Mouse (Mus musculus) liver, embryonic 13.5 days (tissue): Measurements from ENCODE around the gene Ppfia3. TPM values are rescaled to one million over a fixed set of nuclear protein-coding genes. Genes with fewer than 3 reads are reported as not detected.

Source experiments
- ATAC-seq: fragments of 200-750 bp; cut with Nextera tagmentation; 2 replicates; pipeline ENCODE4 v1.8.0; 2017; ENCODE audit warnings: low read depth, mild to moderate bottlenecking, moderate number of reproducible peaks, moderate library complexity
- DNase-seq: peaks from one replicate; pipeline ENCODE4 v3.0.0; 2022
- H3K27ac ChIP-seq: fragments of 300-500 bp; sonication (generic); 2 replicates; pipeline ENCODE4 v1.5.1; 2015; ENCODE audit warnings: moderate library complexity, mild to moderate bottlenecking, inconsistent platforms
- H3K27me3 ChIP-seq: fragments of 300-500 bp; sonication (generic); 2 replicates; pipeline ENCODE4 v1.6.1; 2015; ENCODE audit warnings: mild to moderate bottlenecking, inconsistent platforms
- H3K36me3 ChIP-seq: fragments of 300-500 bp; sonication (generic); 2 replicates; pipeline ENCODE4 v1.6.1; 2015; ENCODE audit warnings: mild to moderate bottlenecking, inconsistent platforms
- H3K4me1 ChIP-seq: fragments of 300-500 bp; sonication (generic); replicated peaks from 2 replicates; pipeline ENCODE4 v1.6.1; 2015; ENCODE audit warnings: inconsistent platforms
- H3K4me2 ChIP-seq: fragments of 300-500 bp; sonication (generic); 2 replicates; pipeline ENCODE4 v1.6.1; 2015; ENCODE audit warnings: inconsistent platforms, mild to moderate bottlenecking, moderate library complexity
- H3K4me3 ChIP-seq: fragments of 300-500 bp; sonication (generic); replicated peaks from 2 replicates; pipeline ENCODE4 v1.5.1; 2015; ENCODE audit warnings: mild to moderate bottlenecking, inconsistent platforms
- H3K9ac ChIP-seq: fragments of 300-500 bp; sonication (generic); 2 replicates; pipeline ENCODE4 v1.6.1; 2015; ENCODE audit warnings: mild to moderate bottlenecking, inconsistent platforms
- H3K9me3 ChIP-seq: fragments of 300-500 bp; sonication (generic); replicated peaks from 2 replicates; pipeline ENCODE4 v1.6.1; 2016; ENCODE audit warnings: inconsistent platforms
- WGBS: fragments of 180-500 bp; shearing (Covaris S2); methylation state at CpG from one replicate; pipeline ENCODE4 v1.1.7; 2015; ENCODE audit not compliant: insufficient replicate concordance; 5-methylcytosine and 5-hydroxymethylcytosine counted together
- polyA plus RNA-seq: library from polyadenylated mRNA; unstranded; fragments of >200 nt; fragmentation: Nextera tagmentation; extraction: Ambion mirVana; gene quantifications from 2 replicates; pipeline ENCODE4 v1.2.1, GENCODE M21; 2015

The Ppfia3 gene
- polyA plus RNA-seq, 1 experiment from 2014 or later: 0.25 TPM

DNA sequence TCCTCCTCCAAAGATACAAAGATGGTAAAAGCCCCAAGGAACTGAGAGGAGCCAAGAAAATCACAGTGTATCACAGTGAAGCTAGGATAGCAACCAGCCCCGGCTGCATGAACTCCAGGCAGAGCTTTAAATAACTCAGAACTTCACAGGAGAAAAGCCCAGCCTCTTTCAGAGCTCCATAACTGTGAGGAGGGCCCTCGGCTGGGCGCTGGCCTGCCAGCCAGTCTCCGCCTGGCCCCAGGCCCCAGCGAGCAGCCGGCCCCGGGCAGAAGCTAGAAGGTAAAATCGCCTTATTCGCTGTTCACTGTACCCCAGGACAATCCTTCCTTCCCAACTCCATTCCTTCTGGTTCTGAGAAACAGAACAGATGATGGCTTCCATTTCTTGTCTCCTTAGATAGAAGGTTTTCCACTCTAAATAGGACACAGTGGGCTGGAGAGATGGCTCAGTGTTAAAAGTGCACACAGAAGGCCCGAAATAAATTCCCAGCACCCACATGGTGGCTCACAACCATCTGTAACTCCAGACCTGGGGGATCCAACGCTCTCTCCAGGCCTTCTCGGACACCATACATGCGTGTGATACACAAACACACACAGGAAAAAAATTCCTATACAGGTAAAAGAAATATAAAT, 37.9 kb downstream of the Ppfia3 start:
- no peak overlapping the region for H3K27ac ChIP-seq
- H3K4me3 ChIP-seq: no peak overlapping the region
- H3K4me1 ChIP-seq: peaks cover 15% of the 10 kb centered on the region
- no peaks in the 10 kb centered on the region for H3K36me3 ChIP-seq
- DNase-seq (no peak), ATAC-seq (no peak)
- H3K27me3 ChIP-seq: peaks cover 23% of the 10 kb centered on the region
- WGBS: 65% methylated on average over 13 of the region's 13 CpGs
- no peak overlapping the region for H3K9ac ChIP-seq
- H3K9me3 ChIP-seq: no peaks in the 10 kb centered on the region
- no peak overlapping the region for H3K4me2 ChIP-seq

DNA sequence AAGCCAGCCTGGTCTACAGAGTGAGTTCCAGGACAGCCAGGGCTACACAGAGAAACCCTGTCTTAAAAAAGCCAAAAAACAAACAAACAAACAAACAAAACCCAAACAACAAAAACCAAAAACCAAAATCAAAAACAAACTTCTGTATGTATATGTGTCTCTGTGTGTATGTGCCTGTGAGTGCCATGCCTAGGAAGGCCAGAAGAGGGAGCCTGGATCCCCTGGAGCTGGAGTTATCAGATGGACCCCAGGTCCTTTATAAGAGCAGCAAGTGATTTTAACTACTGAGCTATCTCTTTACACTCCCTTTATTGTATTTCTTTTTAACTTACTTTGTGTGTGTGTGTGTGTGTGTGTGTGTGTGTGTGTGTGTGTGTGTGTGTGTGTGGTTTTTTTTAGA, 41.0 kb downstream of the Ppfia3 start:
- Histone ChIP-seq H3K9me3 (no peaks in the 10 kb centered on the region), H3K4me2 (no peak overlapping the region), H3K4me1 (no peaks in the 10 kb centered on the region), H3K27me3 (no peaks in the 10 kb centered on the region), H3K27ac (no peak overlapping the region), H3K4me3 (no peak overlapping the region), H3K9ac (no peak overlapping the region), H3K36me3 (no peaks in the 10 kb centered on the region)
- ATAC-seq: no peak
- DNase-seq: no peak

DNA sequence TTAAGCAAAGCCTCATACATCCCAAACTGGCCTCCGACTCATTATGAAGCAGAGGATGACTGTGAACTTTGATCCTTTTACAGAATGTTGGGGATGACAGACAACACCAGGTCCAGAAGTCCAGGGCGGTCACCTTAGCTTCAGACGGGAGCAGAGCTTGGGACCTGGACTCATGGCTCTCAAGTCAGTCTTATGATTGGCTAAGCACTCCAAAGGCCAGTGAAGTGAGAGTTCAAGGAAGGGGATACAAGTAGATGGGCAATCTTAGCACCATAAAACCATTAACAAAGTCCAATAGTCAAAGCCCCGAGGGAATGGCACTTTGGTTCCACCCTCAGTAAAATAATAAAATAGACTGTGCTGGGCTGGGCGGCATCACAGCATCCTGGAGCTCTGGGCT, 43.8 kb downstream of the Ppfia3 start:
- ATAC-seq: no peak
- Histone ChIP-seq H3K9ac (no peak overlapping the region), H3K27me3 (no peaks in the 10 kb centered on the region), H3K27ac (no peak overlapping the region), H3K4me2 (no peak overlapping the region), H3K4me1 (no peaks in the 10 kb centered on the region), H3K36me3 (no peaks in the 10 kb centered on the region), H3K4me3 (no peak overlapping the region), H3K9me3 (no peaks in the 10 kb centered on the region)
- DNase-seq: no peak
- 66% methylated on average over 5 of the region's 5 CpGs for WGBS

DNA sequence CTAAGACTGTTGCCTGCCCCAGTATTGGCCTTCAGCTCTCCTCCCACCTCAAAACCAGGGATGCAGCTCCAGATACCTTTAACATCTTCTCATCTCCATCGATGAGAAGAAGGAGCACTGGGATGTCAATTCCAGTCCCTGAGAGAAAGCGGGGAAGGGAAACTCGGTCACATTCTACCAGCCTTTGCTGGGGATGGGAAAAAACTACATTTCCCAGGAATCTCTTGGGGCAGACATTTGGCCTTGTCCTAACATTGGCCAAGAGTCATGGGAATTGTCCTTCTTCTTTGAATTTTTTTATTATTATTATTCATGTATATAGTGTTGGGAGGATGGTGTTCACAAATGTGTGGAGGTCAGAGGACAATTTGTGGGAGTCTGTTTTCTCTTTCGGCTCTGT, 44.6 kb downstream of the Ppfia3 start:
- ATAC-seq (no peak), DNase-seq (no peak)
- Histone ChIP-seq H3K4me3 (no peak overlapping the region), H3K27me3 (no peaks in the 10 kb centered on the region), H3K9ac (no peak overlapping the region), H3K27ac (no peak overlapping the region), H3K4me2 (no peak overlapping the region), H3K4me1 (no peaks in the 10 kb centered on the region), H3K9me3 (no peaks in the 10 kb centered on the region), H3K36me3 (no peaks in the 10 kb centered on the region)
- WGBS: 67% methylated on average over 4 of the region's 4 CpGs

DNA sequence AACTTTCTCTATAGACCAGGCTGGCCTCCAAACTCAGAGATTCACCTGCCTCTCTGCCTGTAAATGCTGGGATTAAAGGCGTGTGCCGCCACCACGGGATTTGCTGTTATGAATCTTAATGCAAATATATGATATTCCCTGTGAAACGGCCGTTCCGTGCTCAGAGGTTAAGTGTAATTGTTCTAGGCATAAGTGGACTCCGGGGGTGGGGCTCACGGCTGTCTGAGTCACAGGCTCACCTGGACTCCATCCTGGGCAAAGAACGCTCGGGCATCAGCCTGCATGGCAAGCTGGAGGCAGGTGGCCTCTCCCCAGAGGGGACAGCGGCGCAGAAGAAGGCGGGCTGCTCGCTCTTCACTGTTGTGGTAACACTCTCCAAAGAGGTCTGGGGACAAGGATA, 50.3 kb downstream of the Ppfia3 start:
- no peak overlapping the region for H3K27ac ChIP-seq
- WGBS: 84% methylated on average over 14 of the region's 14 CpGs
- H3K9ac ChIP-seq: no peak overlapping the region
- DNase-seq: no peak
- no peaks in the 10 kb centered on the region for H3K9me3 ChIP-seq
- H3K4me3 ChIP-seq: no peak overlapping the region
- no peaks in the 10 kb centered on the region for H3K27me3 ChIP-seq
- no peak overlapping the region for H3K4me2 ChIP-seq
- H3K36me3 ChIP-seq: no peaks in the 10 kb centered on the region
- 0 out of 2 replicates have a peak, but pooled peaks cover 2% of the 10 kb centered on the region for H3K4me1 ChIP-seq
- ATAC-seq: no peak

DNA sequence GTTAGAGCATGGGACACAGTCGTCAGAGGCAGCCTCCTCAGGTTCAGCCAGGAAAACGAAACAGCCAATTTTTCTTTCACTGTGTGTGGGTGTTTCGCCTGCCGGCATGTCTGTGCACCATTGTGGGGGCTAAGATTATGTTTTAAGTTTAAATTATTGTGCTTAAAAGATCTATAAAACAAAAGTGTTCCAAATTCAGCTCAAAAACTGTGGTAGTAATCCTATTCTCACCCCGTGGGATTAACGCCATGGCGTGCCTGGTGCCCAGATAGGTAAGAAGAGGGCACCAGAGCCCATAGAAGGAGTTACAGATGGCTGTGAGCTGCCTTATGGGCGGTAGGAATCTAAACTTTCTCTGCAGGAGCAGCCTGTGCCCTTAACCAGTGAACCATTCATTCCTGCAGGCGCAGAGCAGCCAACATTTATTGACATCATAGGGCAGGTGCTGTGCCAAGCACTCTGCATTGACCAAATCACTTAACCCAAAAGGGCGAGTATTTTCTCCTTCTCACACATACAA, 51.6 kb downstream of the Ppfia3 start:
- WGBS: 72% methylated on average over 10 of the region's 10 CpGs
- no peaks in the 10 kb centered on the region for H3K36me3 ChIP-seq

DNA sequence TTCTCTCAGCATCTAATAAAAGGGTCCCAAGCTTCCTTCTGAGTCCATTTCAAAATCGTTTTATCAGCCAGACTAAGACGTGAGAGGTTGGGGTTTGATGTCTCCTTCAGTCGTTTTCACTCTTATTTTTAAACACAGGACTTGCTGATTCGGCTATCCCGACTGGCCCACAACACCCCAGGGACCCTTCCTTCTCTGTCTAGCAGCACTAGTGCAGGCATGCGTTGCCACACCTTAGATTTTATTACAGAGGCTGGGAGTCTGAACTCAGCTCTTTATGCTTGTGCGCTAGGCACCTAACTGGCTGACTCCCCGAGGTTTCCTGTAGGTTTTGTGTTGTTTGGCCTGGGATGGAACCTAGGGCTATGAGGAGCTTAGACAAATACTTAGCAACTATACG, 53.3 kb downstream of the Ppfia3 start:
- 0 out of 2 replicates have a peak, but pooled peaks cover 2% of the 10 kb centered on the region for H3K4me1 ChIP-seq
- 48% methylated on average over 9 of the region's 9 CpGs for WGBS
- DNase-seq: no peak
- no peak for ATAC-seq
- H3K27ac ChIP-seq: no peak overlapping the region
- no peak overlapping the region for H3K4me3 ChIP-seq
- no peaks in the 10 kb centered on the region for H3K27me3 ChIP-seq
- H3K9ac ChIP-seq: no peak overlapping the region
- no peak overlapping the region for H3K4me2 ChIP-seq
- no peaks in the 10 kb centered on the region for H3K36me3 ChIP-seq
- H3K9me3 ChIP-seq: no peaks in the 10 kb centered on the region

More for the DNA sequence above, 51.6 kb downstream of the Ppfia3 start:
- no peak overlapping the region for H3K9ac ChIP-seq
- no peaks in the 10 kb centered on the region for H3K9me3 ChIP-seq
- no peak for DNase-seq
- no peak overlapping the region for H3K4me3 ChIP-seq
- H3K27me3 ChIP-seq: no peaks in the 10 kb centered on the region
- no peak overlapping the region for H3K27ac ChIP-seq
- H3K4me1 ChIP-seq: 0 out of 2 replicates have a peak, but pooled peaks cover 2% of the 10 kb centered on the region
- no peak for ATAC-seq
- no peak overlapping the region for H3K4me2 ChIP-seq

DNA sequence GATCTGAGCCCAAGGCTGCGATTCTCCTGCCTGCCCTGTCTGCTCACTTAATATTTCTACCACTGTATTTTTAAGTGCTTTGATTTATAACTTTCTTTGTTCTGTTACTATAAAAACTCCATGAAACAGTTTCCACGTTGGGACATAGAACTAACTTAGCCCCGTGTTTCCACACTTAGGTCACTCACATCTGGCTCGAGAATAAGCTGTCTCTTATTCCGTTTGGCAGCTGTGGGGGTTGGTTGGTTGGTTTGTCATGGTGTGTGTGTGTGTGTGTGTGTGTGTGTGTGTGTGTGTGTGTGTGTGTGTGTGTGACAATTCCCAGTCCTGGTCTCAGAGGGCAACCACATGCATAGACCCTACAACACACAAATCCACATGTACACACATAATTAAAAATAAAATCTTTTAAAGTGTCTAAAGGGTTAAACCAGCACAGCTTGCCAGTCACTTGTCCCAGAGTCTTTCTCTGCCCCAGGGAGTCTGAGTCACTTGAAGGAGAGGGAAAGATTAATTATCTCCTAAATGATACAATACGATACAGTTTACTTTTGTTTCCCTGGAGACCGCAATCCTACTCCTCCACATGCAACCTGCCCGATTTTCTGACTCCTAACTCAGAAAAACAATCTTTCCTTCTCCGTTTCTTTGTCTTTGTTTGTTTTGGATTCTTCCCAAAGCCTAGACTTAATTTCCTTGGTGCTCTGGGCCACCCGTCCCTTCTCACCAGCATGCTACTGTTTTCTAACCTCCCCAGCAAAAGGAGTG, 53.9 kb downstream of the Ppfia3 start:
- H3K27me3 ChIP-seq: no peaks in the 10 kb centered on the region
- H3K4me3 ChIP-seq: no peak overlapping the region
- no peaks in the 10 kb centered on the region for H3K9me3 ChIP-seq
- H3K4me2 ChIP-seq: no peak overlapping the region
- 0 out of 2 replicates have a peak, but pooled peaks cover 2% of the 10 kb centered on the region for H3K4me1 ChIP-seq
- no peak overlapping the region for H3K9ac ChIP-seq
- ATAC-seq: no peak
- WGBS: 49% methylated on average over 10 of the region's 10 CpGs
- DNase-seq: no peak
- no peaks in the 10 kb centered on the region for H3K36me3 ChIP-seq
- no peak overlapping the region for H3K27ac ChIP-seq

DNA sequence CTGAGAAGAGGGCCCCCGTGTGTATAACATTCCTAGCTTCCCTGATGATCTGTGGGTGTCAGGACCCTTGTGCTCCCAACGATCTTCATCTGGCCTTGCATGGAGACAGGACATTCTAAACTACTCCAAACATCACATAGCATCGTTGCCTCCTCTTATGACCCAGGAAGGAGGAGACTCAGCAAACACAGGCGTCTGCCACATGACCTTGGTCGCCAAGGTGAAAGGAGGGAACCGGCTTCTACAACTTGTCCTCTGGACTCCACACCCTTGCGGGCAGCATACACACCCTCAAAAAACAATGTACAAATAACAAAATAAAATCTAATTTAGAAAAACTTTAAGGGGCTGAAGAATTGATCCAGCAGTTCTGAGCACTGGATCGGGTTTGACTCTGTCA, 54.8 kb downstream of the Ppfia3 start:
- DNase-seq (no peak), ATAC-seq (no peak)
- Histone ChIP-seq H3K4me3 (no peak overlapping the region), H3K36me3 (no peaks in the 10 kb centered on the region), H3K27ac (no peak overlapping the region), H3K4me1 (0 out of 2 replicates have a peak, but pooled peaks cover 2% of the 10 kb centered on the region), H3K9ac (no peak overlapping the region), H3K9me3 (no peaks in the 10 kb centered on the region), H3K27me3 (no peaks in the 10 kb centered on the region), H3K4me2 (no peak overlapping the region)
- 42% methylated on average over 8 of the region's 8 CpGs for WGBS

DNA sequence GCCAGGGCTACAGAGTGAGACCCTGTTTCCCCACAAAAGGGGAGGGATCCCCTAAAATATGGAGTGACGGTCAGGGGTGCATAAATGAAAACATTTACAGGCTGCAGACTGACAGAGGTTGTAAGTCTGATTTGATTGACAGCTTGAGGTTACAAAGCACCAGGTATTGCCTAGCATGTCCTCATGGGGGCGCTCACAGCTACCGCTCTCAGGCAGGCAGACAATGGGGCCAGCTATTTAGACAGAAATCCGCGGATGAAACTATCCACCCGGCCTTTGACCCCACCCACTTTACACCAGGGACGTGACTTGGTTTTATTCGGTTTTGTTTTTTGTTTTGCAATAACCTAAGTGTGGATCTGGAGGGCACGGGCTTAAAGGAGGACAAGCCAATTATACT, 57.4 kb downstream of the Ppfia3 start:
- H3K36me3 ChIP-seq: no peaks in the 10 kb centered on the region
- H3K4me2 ChIP-seq: no peak overlapping the region
- H3K27ac ChIP-seq: no peak overlapping the region
- ATAC-seq (no peak), DNase-seq (no peak)
- H3K9ac ChIP-seq: no peak overlapping the region
- H3K4me3 ChIP-seq: no peak overlapping the region
- H3K9me3 ChIP-seq: no peaks in the 10 kb centered on the region
- peaks cover 7% of the 10 kb centered on the region; the same call in 1 of the 2 replicates for H3K4me1 ChIP-seq
- no peaks in the 10 kb centered on the region for H3K27me3 ChIP-seq
- 15% methylated on average over 9 of the region's 9 CpGs for WGBS

DNA sequence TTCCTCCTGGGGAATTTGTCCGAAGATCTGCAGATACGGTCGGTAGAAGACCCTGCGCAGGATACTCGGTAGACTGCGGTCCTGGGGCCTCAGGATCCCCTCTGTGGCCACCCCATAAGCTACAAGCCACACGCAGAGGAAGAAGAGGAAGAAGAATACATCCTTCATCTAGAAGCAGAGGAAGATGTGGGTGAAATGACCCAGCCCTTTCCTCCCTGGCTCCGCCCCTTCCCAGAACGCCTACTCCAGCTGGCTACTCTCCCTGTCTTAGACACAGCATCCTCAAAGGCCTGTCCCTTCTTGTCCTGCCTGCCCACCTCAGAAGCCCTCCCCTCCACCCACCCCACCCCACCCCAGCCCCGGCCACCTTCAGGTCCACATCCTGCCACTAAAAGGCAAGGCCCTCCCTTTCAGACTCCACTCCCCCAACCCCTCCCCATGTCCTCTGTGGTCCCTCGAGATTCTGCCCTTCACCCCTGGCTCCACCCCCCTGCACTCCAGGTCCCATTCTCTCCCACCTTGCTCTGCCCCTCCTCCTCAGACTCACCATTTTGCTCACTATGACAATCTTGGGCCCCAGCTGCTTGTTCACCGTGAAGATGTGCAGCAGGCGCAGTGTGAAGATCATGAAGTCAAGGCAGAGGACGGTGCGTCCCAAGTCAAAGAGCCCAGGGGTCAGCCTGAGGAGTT, 58.1 kb downstream of the Ppfia3 start:
- ATAC-seq (no peak), DNase-seq (no peak)
- no peak overlapping the region for H3K27ac ChIP-seq
- H3K27me3 ChIP-seq: 0 out of 2 replicates have a peak, but pooled peaks cover 4% of the 10 kb centered on the region
- no peak overlapping the region for H3K9ac ChIP-seq
- 24% methylated on average over 15 of the region's 15 CpGs for WGBS
- no peak overlapping the region for H3K4me2 ChIP-seq
- no peak overlapping the region for H3K4me3 ChIP-seq
- no peaks in the 10 kb centered on the region for H3K36me3 ChIP-seq
- H3K4me1 ChIP-seq: peaks cover 7% of the 10 kb centered on the region; the same call in 1 of the 2 replicates
- no peaks in the 10 kb centered on the region for H3K9me3 ChIP-seq
